Mouse (Mus musculus) intestine, embryonic 16.5 days (tissue): ENCODE data around the gene Fam81a. TPM values are rescaled to one million over a fixed set of nuclear protein-coding genes. Genes with fewer than 3 reads are reported as not detected.

Source experiments
- ATAC-seq: fragments of 200-750 bp; cut with Nextera tagmentation; 2 replicates; pipeline ENCODE4 v1.8.0; 2017; ENCODE audit warnings: moderate TSS enrichment, moderate library complexity
- H3K27ac ChIP-seq: fragments of 300-500 bp; sonication (generic); 2 replicates; pipeline ENCODE4 v1.5.1; 2014; ENCODE audit warnings: mild to moderate bottlenecking, low read length
- H3K27me3 ChIP-seq: fragments of 300-500 bp; sonication (generic); replicated peaks from 2 replicates; pipeline ENCODE4 v1.6.1; 2014; ENCODE audit warnings: low read length, control low read depth, mixed read lengths; ENCODE audit not compliant: control insufficient read depth, insufficient read depth
- H3K36me3 ChIP-seq: fragments of 300-500 bp; sonication (generic); 2 replicates; pipeline ENCODE4 v1.6.1; 2014; ENCODE audit warnings: low read length, control low read depth; ENCODE audit not compliant: control insufficient read depth, insufficient read depth
- H3K4me1 ChIP-seq: fragments of 300-500 bp; sonication (generic); 2 replicates; pipeline ENCODE4 v1.6.1; 2014; ENCODE audit warnings: low read length, control low read depth, mixed read lengths; ENCODE audit not compliant: control insufficient read depth, insufficient read depth
- H3K4me2 ChIP-seq: fragments of 300-500 bp; sonication (generic); 2 replicates; pipeline ENCODE4 v1.6.1; 2014; ENCODE audit warnings: low read depth, low read length, control low read depth
- H3K4me3 ChIP-seq: fragments of 300-500 bp; sonication (generic); 2 replicates; pipeline ENCODE4 v1.5.1; 2014; ENCODE audit warnings: mild to moderate bottlenecking, low read length
- H3K9ac ChIP-seq: fragments of 300-500 bp; sonication (generic); 2 replicates; pipeline ENCODE4 v1.6.1; 2014; ENCODE audit warnings: low read depth, low read length
- H3K9me3 ChIP-seq: fragments of 300-500 bp; sonication (generic); 2 replicates; pipeline ENCODE4 v1.6.1; 2016; ENCODE audit warnings: low read length, control low read depth; ENCODE audit not compliant: control insufficient read depth
- WGBS: fragments of 180-500 bp; shearing (Covaris S2); extraction: QIAGEN DNeasy Blood & Tissue Kit; methylation state at CpG from one replicate; pipeline ENCODE4 v1.1.7; 2014; 5-methylcytosine and 5-hydroxymethylcytosine counted together
- polyA plus RNA-seq: library from polyadenylated mRNA; unstranded; fragments of >200 nt; fragmentation: Nextera tagmentation; extraction: Ambion mirVana; gene quantifications from 2 replicates; pipeline ENCODE4 v1.2.1, GENCODE M21; 2015

The Fam81a gene
- polyA plus RNA-seq, 1 experiment from 2014 or later: 4.8 TPM

DNA sequence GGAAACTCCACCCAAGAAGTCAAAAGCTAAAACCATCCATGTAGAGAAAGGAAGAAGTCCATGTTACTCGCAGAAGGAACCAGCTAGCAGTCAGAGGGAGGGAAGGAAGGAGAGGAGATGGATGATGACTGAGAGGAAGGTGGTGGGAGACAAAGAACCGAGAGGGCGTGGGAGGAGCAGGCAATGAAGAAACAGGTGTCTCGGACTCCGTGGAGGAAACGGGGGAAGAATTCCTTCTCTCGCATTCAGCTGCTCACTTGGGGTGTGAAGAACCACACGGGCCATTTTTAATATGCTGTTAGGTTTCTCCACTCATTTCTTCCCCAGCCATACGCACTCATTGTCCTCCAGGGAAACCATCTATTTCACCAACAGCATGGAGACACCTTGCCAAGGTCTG, 8.1 kb downstream of the Fam81a start:
- H3K27ac ChIP-seq: no peak overlapping the region
- H3K4me3 ChIP-seq: no peak overlapping the region
- no peak for ATAC-seq
- no peaks in the 10 kb centered on the region for H3K27me3 ChIP-seq
- 82% methylated on average over 9 of the region's 9 CpGs for WGBS
- no peaks in the 10 kb centered on the region for H3K36me3 ChIP-seq
- H3K4me2 ChIP-seq: no peak overlapping the region
- H3K9ac ChIP-seq: no peak overlapping the region
- peaks cover 2% of the 10 kb centered on the region; the same call in 1 of the 2 replicates for H3K4me1 ChIP-seq
- H3K9me3 ChIP-seq: no peaks in the 10 kb centered on the region

DNA sequence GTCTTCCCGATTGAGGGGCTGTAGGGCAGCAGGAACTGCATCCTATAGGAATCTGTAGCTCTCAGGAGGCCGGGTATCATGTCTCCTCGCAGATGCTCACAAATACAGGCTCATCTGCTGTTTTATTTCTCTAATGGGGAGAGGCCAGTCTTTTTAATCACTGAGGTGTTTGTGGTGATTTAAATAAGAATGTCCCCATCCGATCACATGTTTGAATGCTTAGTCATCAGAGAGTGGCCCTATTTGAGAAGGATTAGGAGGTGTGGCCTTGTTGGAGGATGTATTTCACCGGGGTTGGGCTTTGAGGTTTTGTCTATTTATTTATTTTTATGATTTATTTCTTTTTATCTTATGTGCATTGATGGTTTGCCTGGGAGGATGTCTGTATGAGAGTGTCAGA, 11.6 kb downstream of the Fam81a start:
- H3K27me3 ChIP-seq: no peaks in the 10 kb centered on the region
- ATAC-seq: no peak
- no peaks in the 10 kb centered on the region for H3K9me3 ChIP-seq
- H3K36me3 ChIP-seq: no peaks in the 10 kb centered on the region
- WGBS: 86% methylated on average over 5 of the region's 5 CpGs
- H3K4me1 ChIP-seq: no peaks in the 10 kb centered on the region
- no peak overlapping the region for H3K4me3 ChIP-seq
- H3K9ac ChIP-seq: no peak overlapping the region
- no peak overlapping the region for H3K4me2 ChIP-seq
- no peak overlapping the region for H3K27ac ChIP-seq

DNA sequence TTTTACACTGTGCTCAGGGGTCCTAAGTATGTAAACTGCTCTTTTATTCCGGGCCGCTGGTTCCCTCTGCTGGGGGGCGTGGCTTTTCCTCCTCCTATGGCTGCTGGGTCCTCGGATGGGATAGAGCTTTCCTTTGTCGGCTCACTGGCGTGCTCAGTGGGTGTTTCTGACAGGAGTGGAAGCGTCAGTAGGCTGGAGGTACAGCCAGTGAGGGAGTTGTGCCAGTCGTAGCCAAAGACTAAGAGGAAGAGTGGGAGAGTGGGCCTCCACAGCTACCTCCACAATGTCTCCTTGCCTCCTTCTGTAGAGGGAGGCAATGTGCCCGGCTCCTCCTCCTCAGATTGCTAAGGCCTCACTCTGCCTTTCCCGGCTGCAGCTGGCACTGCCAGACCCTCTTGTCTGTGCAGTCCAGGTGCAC, 30.5 kb downstream of the Fam81a start:
- peaks cover 6% of the 10 kb centered on the region; the same call in 1 of the 2 replicates for H3K4me1 ChIP-seq
- ATAC-seq: 0 out of 2 replicates have a peak, but pooled peaks have one; percentile 23
- H3K36me3 ChIP-seq: no peaks in the 10 kb centered on the region
- H3K27ac ChIP-seq: no peak overlapping the region
- no peak overlapping the region for H3K9ac ChIP-seq
- peak overlapping the region; percentile 44 for H3K4me2 ChIP-seq
- H3K4me3 ChIP-seq: no peak overlapping the region; the same call in 1 of the 2 replicates
- H3K27me3 ChIP-seq: no peaks in the 10 kb centered on the region
- WGBS: 11% methylated on average over 9 of the region's 10 CpGs
- no peaks in the 10 kb centered on the region for H3K9me3 ChIP-seq

GRCm38 (mm10) chr9:70110871-70111270, 31.5 kb downstream of the Fam81a start:
- Histone ChIP-seq H3K27me3 (no peaks in the 10 kb centered on the region), H3K4me2 (no peak overlapping the region), H3K36me3 (no peaks in the 10 kb centered on the region), H3K9me3 (no peaks in the 10 kb centered on the region), H3K27ac (no peak overlapping the region), H3K4me3 (no peak overlapping the region), H3K9ac (no peak overlapping the region), H3K4me1 (peaks cover 6% of the 10 kb centered on the region; the same call in 1 of the 2 replicates)
- ATAC-seq: no peak
- WGBS: 65% methylated on average over 7 of the region's 7 CpGs

DNA sequence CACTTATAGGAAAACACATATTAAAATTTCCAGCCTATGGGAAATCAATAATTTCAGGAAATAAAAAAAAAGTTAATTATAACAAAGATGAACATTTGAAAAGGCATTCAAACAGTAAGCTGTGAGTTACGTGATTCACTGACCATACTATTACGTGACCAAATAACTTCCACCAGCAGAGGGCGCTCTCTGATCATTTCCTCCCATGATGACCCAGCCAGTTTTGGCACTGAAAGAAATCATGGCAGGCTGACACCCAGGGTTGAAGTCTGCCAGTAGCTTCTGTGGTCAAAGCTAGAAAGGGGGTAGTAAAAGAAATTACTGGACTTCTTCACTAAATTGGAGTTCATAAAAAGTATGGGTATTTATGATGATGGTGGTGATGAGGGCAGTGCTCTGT, 33.1 kb downstream of the Fam81a start:
- no peak overlapping the region for H3K4me2 ChIP-seq
- H3K9ac ChIP-seq: no peak overlapping the region
- H3K27me3 ChIP-seq: no peaks in the 10 kb centered on the region
- H3K4me3 ChIP-seq: no peak overlapping the region
- 13% methylated on average over 3 of the region's 3 CpGs for WGBS
- H3K9me3 ChIP-seq: no peaks in the 10 kb centered on the region
- no peak overlapping the region for H3K27ac ChIP-seq
- peaks cover 6% of the 10 kb centered on the region; the same call in 1 of the 2 replicates for H3K4me1 ChIP-seq
- H3K36me3 ChIP-seq: no peaks in the 10 kb centered on the region
- no peak for ATAC-seq

DNA sequence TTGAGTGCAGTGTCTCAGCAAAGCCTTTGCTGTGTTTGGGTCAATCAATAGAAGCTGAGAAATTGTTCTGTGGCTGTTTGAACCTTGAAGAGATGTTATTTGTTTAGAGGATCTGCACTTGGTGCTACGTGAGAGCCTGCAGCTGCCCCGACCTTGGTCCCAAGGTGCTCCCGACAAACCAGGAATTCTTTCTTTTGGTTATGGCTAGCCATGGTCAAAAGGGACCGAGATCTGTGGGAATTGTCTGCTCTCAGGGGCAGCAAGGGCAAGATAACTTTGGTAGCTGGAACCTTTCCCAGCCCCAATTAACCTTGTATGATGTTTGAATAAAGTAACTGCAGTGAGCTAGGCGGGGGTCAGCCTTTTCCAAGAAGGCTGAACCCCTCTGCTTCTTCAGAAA, 34.2 kb downstream of the Fam81a start:
- Histone ChIP-seq H3K27ac (no peak overlapping the region), H3K4me3 (no peak overlapping the region), H3K9ac (no peak overlapping the region), H3K9me3 (no peaks in the 10 kb centered on the region), H3K4me2 (no peak overlapping the region), H3K27me3 (no peaks in the 10 kb centered on the region), H3K36me3 (no peaks in the 10 kb centered on the region), H3K4me1 (peaks cover 6% of the 10 kb centered on the region; the same call in 1 of the 2 replicates)
- WGBS: 71% methylated on average over 5 of the region's 5 CpGs
- no peak for ATAC-seq

DNA sequence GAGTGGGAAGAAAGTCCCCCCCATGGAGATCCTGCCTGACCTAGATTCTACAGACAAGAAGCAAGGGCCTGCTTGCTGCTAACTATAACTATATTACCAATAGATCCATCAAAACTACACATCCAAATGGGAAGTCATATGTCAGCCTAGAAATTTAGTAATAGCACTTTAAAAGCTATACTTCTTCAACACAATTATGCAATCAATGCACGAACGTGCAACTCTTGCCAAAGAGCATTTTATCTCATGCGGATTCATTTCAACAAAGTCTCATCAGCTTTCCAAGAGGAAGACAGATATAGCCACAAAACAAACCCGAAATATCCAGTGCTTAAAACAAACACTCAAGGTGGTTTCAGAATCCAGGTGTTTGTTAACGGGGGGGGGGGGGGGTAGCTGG, 36.8 kb downstream of the Fam81a start:
- no peak overlapping the region for H3K27ac ChIP-seq
- 67% methylated on average over 5 of the region's 5 CpGs for WGBS
- H3K36me3 ChIP-seq: no peaks in the 10 kb centered on the region
- H3K4me1 ChIP-seq: no peaks in the 10 kb centered on the region
- H3K9me3 ChIP-seq: no peaks in the 10 kb centered on the region
- H3K4me2 ChIP-seq: no peak overlapping the region
- no peak for ATAC-seq
- no peak overlapping the region for H3K9ac ChIP-seq
- H3K27me3 ChIP-seq: no peaks in the 10 kb centered on the region
- H3K4me3 ChIP-seq: no peak overlapping the region

GRCm38 (mm10) chr9:70103106-70103505, 39.3 kb downstream of the Fam81a start:
- H3K4me2 ChIP-seq: no peak overlapping the region
- 54% methylated on average over 8 of the region's 8 CpGs for WGBS
- H3K9me3 ChIP-seq: no peaks in the 10 kb centered on the region
- H3K27ac ChIP-seq: no peak overlapping the region
- no peaks in the 10 kb centered on the region for H3K27me3 ChIP-seq
- peak; percentile 40; the same call in 1 of the 2 replicates for ATAC-seq
- H3K9ac ChIP-seq: no peak overlapping the region
- H3K36me3 ChIP-seq: no peaks in the 10 kb centered on the region
- H3K4me3 ChIP-seq: no peak overlapping the region
- H3K4me1 ChIP-seq: no peaks in the 10 kb centered on the region

DNA sequence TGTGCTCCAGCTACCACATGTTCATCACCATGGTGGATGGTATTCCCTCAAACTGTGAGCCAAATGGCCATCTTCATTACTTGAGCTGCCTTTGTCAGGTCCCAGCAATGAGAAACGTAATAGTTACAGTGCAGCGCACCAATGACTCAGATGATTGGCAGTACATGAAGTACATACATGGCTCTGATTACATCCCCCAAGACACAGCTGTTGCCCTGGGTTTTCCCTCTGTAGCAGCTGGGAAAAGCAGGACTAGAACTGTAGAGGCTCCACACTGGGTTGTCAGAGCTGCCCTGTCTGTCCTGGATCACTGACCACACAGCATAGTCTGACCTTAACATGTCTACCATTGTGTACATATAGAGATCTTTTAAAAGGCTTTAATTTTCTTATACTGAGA, 44.8 kb downstream of the Fam81a start:
- WGBS: 91% methylated on average over 2 of the region's 2 CpGs
- H3K9ac ChIP-seq: no peak overlapping the region
- H3K4me2 ChIP-seq: no peak overlapping the region
- no peak for ATAC-seq
- no peak overlapping the region for H3K27ac ChIP-seq
- H3K36me3 ChIP-seq: no peaks in the 10 kb centered on the region
- no peaks in the 10 kb centered on the region for H3K27me3 ChIP-seq
- no peaks in the 10 kb centered on the region for H3K9me3 ChIP-seq
- H3K4me3 ChIP-seq: no peak overlapping the region
- H3K4me1 ChIP-seq: no peaks in the 10 kb centered on the region

DNA sequence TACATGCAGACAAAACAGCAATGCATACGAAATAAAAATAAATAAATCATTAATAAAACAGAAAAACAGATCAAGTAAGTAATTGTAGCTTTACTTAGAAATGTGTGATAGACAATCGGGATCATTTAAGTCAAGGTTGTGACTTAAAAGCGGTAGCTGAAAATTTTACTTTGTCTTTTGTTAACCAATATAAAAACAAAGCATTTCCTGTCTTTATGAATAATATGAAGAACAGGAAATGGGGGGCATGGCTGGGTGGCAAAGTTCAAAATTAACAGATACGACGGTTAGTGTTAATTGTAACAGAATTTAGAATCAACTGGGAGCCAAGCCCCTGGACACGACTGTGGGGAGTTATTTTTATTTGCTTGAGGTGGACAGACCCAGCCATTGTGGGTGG, 47.3 kb downstream of the Fam81a start:
- H3K36me3 ChIP-seq: no peaks in the 10 kb centered on the region
- no peaks in the 10 kb centered on the region for H3K9me3 ChIP-seq
- 74% methylated on average over 6 of the region's 6 CpGs for WGBS

More for the DNA sequence above, 47.3 kb downstream of the Fam81a start:
- no peak overlapping the region for H3K27ac ChIP-seq
- H3K4me2 ChIP-seq: no peak overlapping the region
- no peaks in the 10 kb centered on the region for H3K4me1 ChIP-seq
- no peak overlapping the region for H3K9ac ChIP-seq
- ATAC-seq: no peak
- H3K27me3 ChIP-seq: no peaks in the 10 kb centered on the region
- no peak overlapping the region for H3K4me3 ChIP-seq
